Mouse (Mus musculus) Patski (cell line): ENCODE results near the gene C77080. TPM values are rescaled to one million over a fixed set of nuclear protein-coding genes. Genes with fewer than 3 reads are reported as not detected.

ENCODE experiments used
- ATAC-seq: fragments of 100-300 bp; one replicate; pipeline ENCODE4 v1.8.0; 2021
- CTCF ChIA-PET: fragments of 350-600 bp; sonication (Branson Sonifier 250); formaldehyde crosslinking; loops from one replicate; lab custom pipeline; 2022; ENCODE audit warnings: inconsistent platforms; lab: Charles Lee
- POLR2A ChIA-PET: fragments of 350-600 bp; sonication (Branson Sonifier 250); formaldehyde crosslinking; loops from one replicate; lab custom pipeline; 2022; ENCODE audit warnings: antibody characterized with exemption, inconsistent platforms; lab: Charles Lee
- DNase-seq: peaks from one replicate; pipeline ENCODE4 v3.0.0-alpha.2; 2011; ENCODE audit warnings: low read depth, low spot score
- H3K27me3 ChIP-seq: fragments of 371-371 bp; one replicate; pipeline ENCODE4 v1.5.1; 2021
- CTCF ChIP-seq: fragments of 100-300 bp; IDR thresholded peaks from one replicate; pipeline ENCODE4 v1.5.1; 2021
- in situ Hi-C: fragments of 300-500 bp; cut with MboI; formaldehyde crosslinking; loops from 3 replicates; pipeline ENCODE4 v1.11.1; 2018; ENCODE audit warnings: low pct_unique_long_range_greater_than_20kb, mixed read lengths
- polyA plus RNA-seq: library from polyadenylated mRNA; unstranded; gene quantifications from one replicate; pipeline ENCODE4 v1.2.3, GENCODE M21; 2021

C77080 gene
- polyA plus RNA-seq, 1 experiment from 2014 or later, result 47.3 TPM

DNA sequence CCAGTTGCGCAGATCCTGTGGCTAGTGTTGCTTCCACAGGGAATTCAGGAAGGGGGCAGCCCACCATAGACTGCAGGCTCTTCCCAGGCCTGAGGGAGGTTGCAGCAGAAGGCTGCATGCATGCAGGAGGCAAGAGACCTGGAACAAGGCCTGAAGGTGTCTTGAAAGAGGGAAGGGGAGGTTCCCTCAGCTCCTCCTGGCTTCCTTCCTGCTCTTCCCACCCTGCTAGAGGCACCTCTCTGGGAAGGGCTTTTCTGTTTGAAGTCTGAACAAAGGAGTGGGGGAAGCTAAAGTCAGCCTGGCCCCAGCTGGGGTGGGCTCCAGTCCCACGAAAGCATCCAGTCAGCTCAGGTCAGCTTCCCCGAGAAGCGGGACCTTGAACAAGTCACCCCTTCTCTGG, 18.9 kb downstream of the C77080 start:
- in situ Hi-C loops, result no loop called here
- no peak for DNase-seq
- ChIA-PET POLR2A (interaction anchor here (0.8 to 1.4 kb wide), 2 partner anchors 21 to 28 kb away, joined by 3 read pairs; no protein-coding TSS in a partner anchor), CTCF (no interaction called here)
- ATAC-seq, result no peak
- TF ChIP-seq CTCF, result no peak
- no peaks in the 10 kb centered on the region for H3K27me3 ChIP-seq

DNA sequence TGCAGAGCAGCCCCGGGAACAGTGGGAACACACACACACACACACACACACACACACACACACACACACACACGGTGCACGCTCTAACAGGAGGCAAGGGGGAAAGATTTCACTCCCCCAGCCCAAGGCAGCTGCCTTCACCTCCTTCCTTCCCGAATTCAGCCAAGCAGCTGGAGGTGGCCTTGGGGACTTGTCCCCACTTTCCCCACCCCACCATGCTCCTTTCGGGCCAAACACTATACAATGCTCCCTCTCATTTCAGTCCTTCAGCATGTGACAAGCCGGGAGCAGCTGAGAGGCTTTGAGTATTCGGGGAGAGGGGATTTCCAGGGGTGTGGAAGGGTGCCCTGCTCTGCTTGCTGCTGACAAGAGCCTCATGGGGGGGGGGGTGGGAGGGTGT, 19.3 kb downstream of the C77080 start:
- in situ Hi-C loops, result no loop called here
- ATAC-seq (no peak), DNase-seq (no peak)
- no peak for TF ChIP-seq CTCF
- H3K27me3 ChIP-seq, result no peaks in the 10 kb centered on the region
- CTCF ChIA-PET, result no interaction called here
- POLR2A ChIA-PET, result interaction anchor here (0.8 kb wide), 1 partner anchor 28 kb away, joined by 3 read pairs; no protein-coding TSS in a partner anchor

DNA sequence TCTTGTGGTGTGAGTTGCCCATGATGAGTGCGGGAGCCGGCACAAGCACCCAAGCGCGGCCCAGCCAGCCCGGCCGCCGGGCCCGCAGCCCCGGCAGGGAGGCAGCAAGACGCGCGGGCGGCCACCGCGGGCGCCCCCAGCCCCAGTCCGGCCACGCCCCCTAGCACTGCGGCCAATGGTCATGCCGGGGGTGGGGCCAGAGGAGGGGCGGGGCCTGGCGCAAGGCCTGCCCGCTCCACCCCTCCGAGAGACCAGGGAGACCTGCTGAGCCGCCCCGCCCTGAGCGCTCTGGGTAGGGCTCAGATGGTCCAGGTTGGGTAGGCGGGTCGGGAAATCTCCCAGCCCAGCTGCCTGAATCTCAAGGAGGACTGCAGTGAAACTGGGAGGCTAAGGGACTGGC, 22.1 kb downstream of the C77080 start:
- ChIA-PET CTCF (no interaction called here), POLR2A (interaction anchor here (1.0 kb wide), 1 partner anchor 8 kb away, joined by 3 read pairs; no protein-coding TSS in a partner anchor)
- TF ChIP-seq CTCF, result no peak
- in situ Hi-C loops, result no loop called here
- no peaks in the 10 kb centered on the region for H3K27me3 ChIP-seq
- no peak for DNase-seq
- ATAC-seq, result peak; percentile 52

DNA sequence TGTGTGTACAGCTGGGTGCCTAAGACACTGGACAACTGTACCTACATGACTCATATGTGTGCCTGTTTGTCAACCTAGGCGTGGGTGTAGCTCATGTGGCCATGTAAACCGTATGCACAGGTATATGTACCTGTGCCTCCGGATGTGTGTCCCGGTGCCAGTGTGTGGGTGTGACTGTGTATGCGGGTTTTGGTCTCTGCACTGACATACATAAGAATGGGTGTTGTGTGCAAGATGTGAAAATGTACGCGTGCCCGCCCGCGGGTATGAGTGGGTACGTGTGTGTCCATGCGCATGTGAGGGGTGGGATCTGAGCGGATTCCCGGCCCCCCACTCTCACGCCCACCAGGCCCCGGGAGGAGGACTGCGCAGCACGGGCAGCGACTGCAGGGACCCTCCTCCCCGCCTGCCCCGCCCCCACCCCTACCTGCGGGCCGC, 22.6 kb downstream of the C77080 start:
- in situ Hi-C loops, result no loop called here
- no peak for TF ChIP-seq CTCF
- ChIA-PET CTCF (no interaction called here), POLR2A (interaction anchor here (1.0 kb wide), 1 partner anchor 8 kb away, joined by 3 read pairs; no protein-coding TSS in a partner anchor)
- ATAC-seq (no peak), DNase-seq (no peak)
- no peaks in the 10 kb centered on the region for H3K27me3 ChIP-seq

DNA sequence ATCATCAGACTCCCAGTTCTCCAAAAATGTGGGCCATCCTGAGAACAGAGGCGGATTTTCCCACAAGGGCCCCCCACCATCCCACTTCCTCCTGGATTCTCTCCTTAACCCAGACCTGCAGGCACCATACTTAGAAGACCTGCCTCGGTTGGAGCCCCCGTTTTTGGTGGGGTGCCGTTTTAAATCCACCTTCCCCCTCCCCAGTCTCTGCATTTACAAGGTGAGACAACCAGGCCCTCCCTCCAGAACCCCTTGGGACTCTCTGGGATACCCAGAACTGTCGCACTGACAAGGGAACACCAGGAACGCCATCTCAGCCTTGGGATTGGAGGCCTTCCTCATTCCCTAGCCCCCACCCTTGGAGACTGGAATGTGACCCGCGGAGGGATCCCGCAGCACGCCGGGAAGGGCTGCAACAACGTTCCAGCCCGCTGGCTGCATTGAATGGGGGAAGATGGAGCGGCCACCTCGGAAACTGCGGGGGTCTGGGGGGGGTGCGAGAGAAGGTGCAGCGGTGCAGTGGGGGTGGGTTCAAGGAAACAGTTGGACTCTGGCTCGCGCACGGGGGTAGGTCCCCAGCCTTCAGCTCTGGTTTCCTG, 23.3 kb downstream of the C77080 start:
- no peak for TF ChIP-seq CTCF
- in situ Hi-C loops, result no loop called here
- no peak for DNase-seq
- CTCF ChIA-PET, result no interaction called here
- no peaks in the 10 kb centered on the region for H3K27me3 ChIP-seq
- POLR2A ChIA-PET, result no interaction called here
- peak; percentile 36 for ATAC-seq

DNA sequence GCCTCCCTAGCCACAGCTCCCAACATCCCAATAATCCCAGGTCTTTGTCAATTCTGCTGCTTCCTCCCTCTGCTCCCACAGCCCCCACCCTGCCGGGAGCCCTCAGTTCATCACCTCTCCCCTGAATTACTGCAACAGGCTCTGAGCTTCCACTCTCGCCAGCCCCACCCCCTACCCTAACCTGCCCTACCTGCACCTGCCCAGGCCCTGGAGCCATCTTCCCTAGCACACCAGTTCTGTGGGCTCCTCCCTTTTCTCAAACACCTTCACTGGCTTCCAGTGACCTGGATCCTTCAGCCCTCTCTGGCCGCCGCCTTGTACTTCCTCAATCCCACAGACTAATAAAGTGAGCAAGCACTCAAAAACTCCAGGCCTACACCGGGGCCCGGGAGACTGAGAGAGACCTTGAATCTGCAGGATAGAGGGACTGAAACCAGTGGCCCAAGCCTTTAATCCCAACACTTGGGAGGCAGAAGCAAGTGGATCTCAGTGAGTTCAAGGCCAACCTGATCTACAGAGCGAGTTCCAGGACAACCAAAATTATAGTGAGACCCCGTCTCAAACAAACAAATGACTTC, 24.9 kb downstream of the C77080 start:
- no peak for TF ChIP-seq CTCF
- in situ Hi-C loops, result no loop called here
- ATAC-seq, result no peak
- no peaks in the 10 kb centered on the region for H3K27me3 ChIP-seq
- ChIA-PET POLR2A (interaction anchor here (1.2 kb wide), 1 partner anchor 9 kb away, joined by 3 read pairs; no protein-coding TSS in a partner anchor), CTCF (interaction anchor here (0.8 kb wide), 1 partner anchor 9 kb away, joined by 3 read pairs; no protein-coding TSS in a partner anchor)
- DNase-seq, result no peak

DNA sequence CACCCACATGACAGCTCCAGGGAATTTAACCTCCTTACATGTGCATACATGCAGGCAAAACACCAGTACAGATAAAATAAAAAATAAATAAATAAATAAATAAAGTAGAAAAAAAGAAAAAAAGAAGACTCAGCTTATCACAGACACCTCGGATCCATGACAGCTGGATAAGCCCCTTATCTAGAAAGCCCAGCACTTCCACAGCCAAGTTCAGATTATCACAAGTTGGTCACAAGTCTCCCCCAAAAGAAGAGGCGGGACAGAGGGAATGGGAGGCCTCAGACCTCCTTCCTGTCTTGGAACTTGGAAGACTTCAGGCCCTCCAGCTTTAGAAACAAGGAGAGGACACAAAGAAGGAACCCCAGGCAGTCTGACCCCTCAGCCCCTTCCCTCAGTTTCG, 26.1 kb downstream of the C77080 start:
- no peak for ATAC-seq
- H3K27me3 ChIP-seq, result no peaks in the 10 kb centered on the region
- in situ Hi-C loops, result no loop called here
- ChIA-PET POLR2A (interaction anchor here (0.7 to 1.2 kb wide), 2 partner anchors 11 to 232 kb away, joined by 3 to 4 read pairs; no protein-coding TSS in a partner anchor), CTCF (interaction anchor here (1.2 kb wide), 1 partner anchor 14 kb away, joined by 3 read pairs; no protein-coding TSS in a partner anchor)
- no peak for TF ChIP-seq CTCF
- no peak for DNase-seq

DNA sequence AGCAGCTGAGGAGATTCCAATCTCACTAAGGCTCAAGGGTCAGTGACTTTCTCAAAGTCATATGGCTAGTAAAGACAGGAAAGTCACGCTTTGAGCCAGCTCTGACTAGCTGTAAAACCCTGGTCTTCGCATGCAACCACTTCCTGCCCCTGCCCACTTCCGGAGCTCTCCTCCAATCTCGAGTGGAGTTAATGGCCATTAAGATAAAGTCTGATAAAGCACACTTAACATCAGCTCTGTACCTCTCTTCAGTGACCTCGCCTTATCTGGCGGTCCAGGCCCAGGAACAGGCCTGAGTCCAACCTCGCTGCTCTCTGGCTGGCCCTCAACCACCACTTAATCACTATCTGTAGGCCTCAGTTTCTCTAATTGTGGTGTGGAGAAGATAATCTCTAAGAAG, 26.7 kb downstream of the C77080 start:
- CTCF ChIA-PET, result interaction anchor here (1.2 kb wide), 1 partner anchor 14 kb away, joined by 3 read pairs; no protein-coding TSS in a partner anchor
- no peak for DNase-seq
- no peaks in the 10 kb centered on the region for H3K27me3 ChIP-seq
- no peak for TF ChIP-seq CTCF
- POLR2A ChIA-PET, result no interaction called here
- ATAC-seq, result no peak
- in situ Hi-C loops, result no loop called here

DNA sequence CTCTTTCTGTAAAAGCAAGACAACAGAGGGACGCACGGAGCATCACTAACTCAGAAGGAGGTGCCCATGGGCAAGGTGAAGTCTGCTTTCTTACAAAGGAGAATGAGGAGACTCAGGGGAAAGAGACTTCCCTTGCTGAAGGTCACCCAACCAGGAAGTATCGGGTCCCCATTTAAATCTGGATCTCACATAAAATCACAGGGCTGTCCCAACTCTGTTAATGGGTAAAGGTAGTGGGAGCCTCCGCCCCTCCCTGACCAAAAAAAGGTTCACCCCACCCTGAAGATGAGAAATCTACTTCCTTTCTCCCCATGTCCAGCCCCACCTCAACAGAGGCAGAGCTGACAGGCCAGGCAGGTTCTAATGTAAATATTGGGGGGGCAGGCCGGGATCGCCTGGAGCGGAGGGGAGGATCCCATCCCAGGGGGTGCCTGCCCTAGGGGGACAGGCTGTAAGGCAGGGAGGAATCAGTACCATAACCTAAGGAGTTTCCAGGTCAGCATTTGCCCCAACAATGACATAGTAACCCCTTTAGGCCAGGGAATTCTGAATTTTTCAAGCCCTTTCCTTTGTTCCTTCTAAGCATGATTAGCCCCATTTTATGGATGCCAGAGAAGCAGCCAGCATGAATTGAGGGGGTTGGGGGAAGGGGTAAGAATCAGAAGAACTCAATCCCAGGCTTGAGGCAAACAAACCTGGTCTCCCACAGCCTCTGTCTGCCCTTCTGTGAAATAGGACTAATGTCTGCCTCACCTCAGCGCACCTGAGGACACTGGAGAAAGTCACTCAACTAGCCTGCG, 28.4 kb downstream of the C77080 start:
- ATAC-seq (no peak), DNase-seq (no peak)
- ChIA-PET CTCF (interaction anchor here (1.8 kb wide), 1 partner anchor 43 kb away, joined by 4 read pairs; no protein-coding TSS in a partner anchor), POLR2A (no interaction called here)
- H3K27me3 ChIP-seq, result no peaks in the 10 kb centered on the region
- in situ Hi-C loops, result no loop called here
- TF ChIP-seq CTCF, result no peak
